Mouse (Mus musculus): Measurements from ENCODE around the gene Pank3. TPM values are rescaled to one million over a fixed set of nuclear protein-coding genes. Genes with fewer than 3 reads are reported as not detected.
A peak's percentile ranks its signal among the peaks of the same experiment; 100 is the strongest.
"Not testable (repeated sequence)": the region's sequence is repeated elsewhere in the genome, so short reads cannot be mapped to it uniquely, and the experiment has no call there.

The Pank3 gene
- polyA plus RNA-seq, 1 experiment from 2014 or later: 30.3 TPM

DNA sequence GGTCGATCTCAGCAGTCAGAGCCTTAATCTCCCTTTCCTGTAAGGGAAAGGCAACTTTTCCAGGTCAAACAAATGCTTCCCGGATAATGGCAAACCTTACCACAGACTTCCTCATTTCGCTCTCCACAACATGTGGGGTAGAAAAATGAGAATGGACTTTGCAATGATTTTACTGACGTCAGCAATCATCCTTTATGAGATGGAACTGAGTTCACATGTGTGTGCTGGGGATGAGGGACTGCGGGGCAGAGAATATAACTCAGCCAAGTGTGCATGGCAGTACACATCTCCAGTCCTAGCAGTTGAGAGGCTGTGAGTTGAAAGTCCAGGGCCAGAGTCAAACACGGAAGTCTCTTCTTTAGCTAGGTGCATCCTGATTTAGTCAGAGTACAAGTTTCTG is 64.0 kb downstream of the Pank3 start:
- H3K27me3 ChIP-seq: no peaks in the 10 kb centered on the region
- H3K27ac ChIP-seq: no peak overlapping the region
- peaks cover 21% of the 10 kb centered on the region for H3K4me1 ChIP-seq
- H3K4me3 ChIP-seq (replicated peaks): peak overlapping the region; percentile 95
- no peaks in the 10 kb centered on the region for H3K9me3 ChIP-seq
- WGBS: 89% methylated on average over 6 of the region's 6 CpGs
- peaks cover 44% of the 10 kb centered on the region for H3K36me3 ChIP-seq (replicated peaks)
- ATAC-seq (ENCODE audit: low FRiP score): no peak
- H3K9ac ChIP-seq: no peak overlapping the region
- H3K4me2 ChIP-seq: peak overlapping the region; percentile 75

DNA sequence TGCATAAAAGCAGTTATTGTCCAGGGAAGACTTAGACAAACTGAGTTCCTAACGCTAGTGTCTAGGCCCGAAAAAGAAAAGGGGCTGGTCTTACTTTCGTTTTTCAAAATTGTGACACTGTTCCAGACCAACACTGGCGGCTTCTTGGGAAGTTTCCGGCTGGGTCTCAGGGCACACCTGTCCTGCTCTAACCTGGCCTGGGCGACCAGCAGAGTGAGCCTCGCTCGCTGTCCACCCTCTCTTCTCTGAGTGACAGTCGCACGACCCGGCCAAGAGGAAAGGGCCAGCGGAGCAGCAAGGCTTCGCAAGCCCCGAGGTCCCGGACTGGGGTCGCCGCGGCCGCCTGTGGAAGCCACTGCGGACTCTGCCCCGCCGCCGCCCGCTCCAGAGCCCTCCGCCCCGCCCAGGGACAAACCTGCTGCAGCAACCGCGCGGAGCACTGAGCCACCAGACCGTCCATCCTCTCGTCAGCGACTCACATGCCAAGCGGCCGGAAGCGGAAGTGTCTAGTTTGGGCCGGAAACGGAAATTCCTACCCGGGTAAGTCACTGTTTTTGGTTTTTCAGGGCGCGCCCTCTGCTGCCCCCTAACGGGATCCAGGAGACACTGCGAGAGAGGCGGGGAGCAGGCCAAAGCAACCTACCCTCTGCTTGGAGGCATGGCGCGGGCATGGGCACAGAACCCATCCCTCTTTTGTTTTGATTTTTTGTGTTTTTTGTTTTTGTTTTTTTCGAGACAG is 64.9 kb downstream of the Pank3 start, which contains the start of gene Rars:
Gene Rars, minus strand, starts transcription at position 485 of the 739 bp plus-strand sequence.
- Histone ChIP-seq H3K9me3 (no peaks in the 10 kb centered on the region), H3K27me3 (no peaks in the 10 kb centered on the region), H3K4me3 (replicated peaks) (peak within 1 kb of the TSS; percentile 95), H3K27ac (no peak within 1 kb of the TSS; the same call in 1 of the 2 replicates), H3K4me2 (peak within 1 kb of the TSS; percentile 75), H3K36me3 (replicated peaks) (peaks cover 35% of the 10 kb centered on the region), H3K4me1 (peaks cover 28% of the 10 kb centered on the region), H3K9ac (peak within 1 kb of the TSS; percentile 79)
- 3% methylated on average over 46 of the region's 46 CpGs for WGBS
- ATAC-seq (ENCODE audit: low FRiP score): peak; percentile 78

DNA sequence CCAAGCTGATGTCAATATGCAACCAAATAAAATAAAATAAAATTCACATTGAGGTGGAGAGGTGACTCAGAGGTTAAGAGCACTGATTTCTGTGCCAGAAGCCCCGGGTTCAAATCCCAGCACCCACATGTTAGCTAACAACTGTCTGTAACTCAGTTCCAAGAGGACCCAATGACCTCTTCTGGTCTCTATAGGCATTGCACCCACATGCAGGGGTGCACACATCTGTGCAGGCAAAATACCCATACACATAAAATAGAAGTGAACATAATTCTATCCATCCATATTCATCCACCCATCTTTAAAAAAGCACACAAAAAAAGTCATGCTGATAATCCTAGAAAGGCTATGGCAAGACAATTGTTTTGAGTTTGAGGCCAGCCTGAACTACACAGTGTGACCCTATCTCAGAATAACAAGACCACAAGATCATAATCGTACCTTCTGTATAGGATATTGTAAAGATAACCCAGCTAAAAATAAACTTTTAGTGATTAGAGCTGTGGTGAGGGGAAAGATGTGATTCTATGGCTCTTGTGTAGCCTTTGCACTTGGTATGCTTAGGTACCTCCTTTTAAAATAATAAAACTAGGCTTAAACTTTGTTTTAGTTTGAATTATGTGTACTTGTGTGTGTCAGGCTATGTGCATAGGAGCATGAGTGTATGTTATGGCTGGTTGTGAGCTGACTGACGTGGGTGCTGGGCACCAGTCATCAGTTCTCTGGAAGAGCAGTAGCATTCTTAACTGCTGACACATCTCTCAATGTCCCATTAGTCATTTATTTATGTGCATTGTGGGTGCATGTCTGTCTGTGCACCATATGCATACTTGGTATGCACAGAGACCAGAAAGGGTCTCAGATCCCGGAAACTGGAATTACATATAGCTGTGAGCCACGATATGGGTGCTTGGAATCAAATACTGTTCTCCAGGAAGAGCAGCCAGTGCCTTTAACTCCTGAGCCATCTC is 68.2 kb downstream of the Pank3 start:
- Histone ChIP-seq H3K4me1 (peaks cover 26% of the 10 kb centered on the region), H3K36me3 (replicated peaks) (peaks cover 26% of the 10 kb centered on the region), H3K4me2 (no peak overlapping the region), H3K27ac (peak overlapping the region; percentile 66), H3K9me3 (no peaks in the 10 kb centered on the region), H3K27me3 (no peaks in the 10 kb centered on the region), H3K9ac (no peak overlapping the region), H3K4me3 (replicated peaks) (no peak overlapping the region)
- ATAC-seq (ENCODE audit: low FRiP score): no peak
- WGBS: 87% methylated on average over 5 of the region's 5 CpGs

DNA sequence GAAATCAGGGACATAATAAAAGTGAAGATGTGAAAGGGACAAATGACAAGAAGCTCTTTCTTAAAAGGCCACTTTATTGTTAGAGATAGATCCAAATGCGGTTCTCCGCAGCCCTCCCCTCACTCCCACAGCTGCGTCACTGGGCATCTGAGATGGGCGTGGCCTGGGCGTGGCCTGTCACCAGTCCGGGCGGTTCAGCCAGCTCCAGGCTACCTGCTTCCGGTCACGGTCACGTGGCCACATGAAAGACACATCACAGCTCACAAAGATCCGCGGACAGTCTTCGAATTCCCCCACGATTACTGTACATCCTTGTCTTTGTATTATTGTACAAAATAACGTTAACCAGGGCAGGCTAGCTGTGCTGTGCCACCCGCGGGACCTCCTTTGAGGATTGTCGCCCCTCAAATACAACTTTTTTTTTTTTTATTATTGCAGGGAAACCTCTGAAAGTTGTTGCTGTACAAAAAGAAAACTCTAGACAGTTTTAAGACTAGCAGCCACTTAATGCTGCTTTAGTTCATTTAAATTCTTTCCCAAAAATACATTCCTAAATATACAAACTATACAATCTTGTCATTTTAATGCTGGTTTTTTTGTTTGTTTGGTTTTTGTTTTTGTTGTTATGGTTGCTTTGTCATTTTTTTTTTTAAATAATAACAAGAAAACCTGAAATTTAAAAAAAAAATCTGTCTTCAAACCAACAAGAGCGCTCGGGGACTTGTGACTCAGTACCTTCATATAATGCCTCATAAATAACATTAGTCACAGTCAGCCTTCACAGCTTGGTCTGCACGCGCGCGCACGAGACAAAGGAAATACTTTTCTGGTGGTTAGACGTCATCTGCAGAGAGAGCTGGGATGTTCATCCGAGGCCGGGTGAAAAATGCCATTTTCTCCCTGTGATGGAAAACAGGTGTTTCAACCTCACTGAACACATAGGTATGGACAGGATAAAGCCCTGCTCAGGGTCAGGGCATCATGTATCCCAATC is 69.4 kb downstream of the Pank3 start:
- ATAC-seq (ENCODE audit: low FRiP score): peak; percentile 91
- H3K9me3 ChIP-seq: no peaks in the 10 kb centered on the region
- peak overlapping the region; percentile 33 for H3K4me3 ChIP-seq (replicated peaks)
- peak overlapping the region; percentile 66; the same call in 1 of the 2 replicates for H3K27ac ChIP-seq
- peaks cover 31% of the 10 kb centered on the region for H3K36me3 ChIP-seq (replicated peaks)
- peaks cover 16% of the 10 kb centered on the region for H3K4me1 ChIP-seq
- 32% methylated on average over 28 of the region's 28 CpGs for WGBS
- no peaks in the 10 kb centered on the region for H3K27me3 ChIP-seq
- peak overlapping the region; percentile 53 for H3K4me2 ChIP-seq
- 0 out of 2 replicates have a peak overlapping the region, but pooled peaks have one; percentile 33 for H3K9ac ChIP-seq

DNA sequence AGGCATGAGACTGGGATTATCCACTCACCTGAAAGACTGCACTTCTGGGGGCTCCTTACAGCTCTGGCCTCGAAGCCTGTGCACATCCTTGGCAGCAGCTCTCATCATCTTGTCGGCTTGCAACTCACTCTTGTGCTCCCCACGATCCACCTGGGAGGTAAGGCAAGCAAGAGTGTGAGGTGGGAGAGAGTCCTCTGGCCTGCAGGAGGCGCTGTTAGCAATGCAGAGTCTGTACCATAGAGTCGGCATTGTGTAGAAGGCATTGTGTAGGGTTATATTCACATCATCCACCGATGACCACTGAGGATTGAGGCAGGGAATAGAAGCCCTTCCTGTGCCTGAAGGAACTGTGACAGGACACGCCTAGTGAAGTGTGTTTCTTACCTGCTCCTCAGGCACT is 71.0 kb downstream of the Pank3 start:
- no peak overlapping the region for H3K4me3 ChIP-seq (replicated peaks)
- H3K9ac ChIP-seq: no peak overlapping the region
- no peaks in the 10 kb centered on the region for H3K27me3 ChIP-seq
- no peak for ATAC-seq (ENCODE audit: low FRiP score)
- H3K27ac ChIP-seq: no peak overlapping the region
- no peaks in the 10 kb centered on the region for H3K9me3 ChIP-seq
- H3K36me3 ChIP-seq (replicated peaks): peaks cover 29% of the 10 kb centered on the region
- H3K4me2 ChIP-seq: no peak overlapping the region
- 82% methylated on average over 7 of the region's 7 CpGs for WGBS
- H3K4me1 ChIP-seq: peaks cover 17% of the 10 kb centered on the region

DNA sequence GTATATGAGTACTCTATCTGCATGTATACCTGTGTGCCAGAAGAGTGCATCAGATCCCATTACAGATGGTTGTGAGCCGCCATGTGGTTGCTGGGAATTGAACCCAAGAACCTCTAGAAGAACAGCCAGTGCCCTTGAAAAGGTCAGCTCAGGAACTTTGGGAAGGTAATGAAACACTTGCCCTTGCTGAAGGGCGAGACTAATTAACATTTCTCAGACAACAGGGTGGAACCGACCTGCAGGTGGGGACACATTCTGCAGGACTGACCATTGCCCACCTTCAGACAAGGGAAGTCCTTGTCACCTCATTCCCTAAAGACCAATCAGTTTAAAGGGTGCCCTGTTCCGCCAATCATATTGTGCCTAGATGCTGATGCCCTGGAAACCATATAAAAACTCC is 71.5 kb downstream of the Pank3 start:
- Histone ChIP-seq H3K36me3 (replicated peaks) (peaks cover 29% of the 10 kb centered on the region), H3K4me1 (peaks cover 17% of the 10 kb centered on the region)
- not testable (repeated sequence) for H3K27me3 ChIP-seq; H3K9me3 ChIP-seq; H3K9ac ChIP-seq; H3K4me2 ChIP-seq; ATAC-seq (ENCODE audit: low FRiP score); H3K27ac ChIP-seq; H3K4me3 ChIP-seq (replicated peaks)
- WGBS: 89% methylated on average over 4 of the region's 4 CpGs

MicroRNA genes within 50 kb of the gene (microRNA counts, 519-probe panel; counts per million panel counts)
- 6,098 counts per million, percentile 83 among the panel's probes with 10 or more counts for microRNA mmu-miR-103

Small RNAs within 50 kb of the gene (microRNA-seq; reads per million reads assigned to microRNA genes)
- gene Mir103-1: 9.0 reads per million, percentile 25 among the genes with 10 or more reads in this experiment

Other genes starting within 250 kb of the Pank3 start
- 6.3 and 6.9 TPM in 2 replicates for gene Fbll1, start 29.4 kb downstream of the Pank3 start, polyA plus RNA-seq (2016; fragmentation: Nextera tagmentation; extraction: Ambion mirVana)
- gene Rars, start 65.0 kb downstream of the Pank3 start, polyA plus RNA-seq (2016; fragmentation: Nextera tagmentation; extraction: Ambion mirVana): 83.7 and 85.6 TPM in 2 replicates
- gene Wwc1, start 211.0 kb downstream of the Pank3 start, polyA plus RNA-seq (2016; fragmentation: Nextera tagmentation; extraction: Ambion mirVana): 6.7 and 10.3 TPM in 2 replicates